ENCODE assay signal across 24 mouse cellular contexts in genomic region chr5:134604376-134604775, GRCm38 (mm10). TPM values are rescaled to one million over a fixed set of nuclear protein-coding genes. Genes with fewer than 3 reads are reported as not detected.
"Had no signal": no experiment of that assay in that cellular context is flagged by ENCODE, and none has a peak within 500 bp of the region (broad histone marks: within the 10 kb centered on the region; RNA-seq: fewer than 3 reads in every experiment).

No protein-coding gene starts in this region.

- DNase-seq: forebrain, postnatal 0 days; gastrocnemius, postnatal 14 days; gastrocnemius, postnatal 36 days; heart, postnatal 14 days; heart, postnatal 36 days; kidney, adult 11 months; kidney, adult 2 months; kidney, postnatal 14 days; kidney, postnatal 36 days; layer of hippocampus, adult 9-11 months; layer of hippocampus, postnatal 36 days; left cerebral cortex, postnatal 4 days had no signal

RNA-seq across cellular contexts. Expression of gene Syna, which starts 44.4 kb away (rescaled TPM):
- total RNA-seq: forebrain, postnatal 0 days; gastrocnemius, adult 18-20 months; gastrocnemius, adult 8-10 months; gastrocnemius, postnatal 36 days; heart, adult 18-20 months; heart, postnatal 14 days; heart, postnatal 36 days; hematopoietic stem cell, adult 5-6 weeks; hindbrain, postnatal 0 days; left cerebral cortex, postnatal 4 days; liver, adult 2 months had no signal
- polyA plus RNA-seq: heart, embryonic 11.5 days; heart, embryonic 13.5 days; heart, postnatal 0 days; hindbrain, embryonic 11.5 days; intestine, embryonic 16.5 days; limb, embryonic 11.5 days; liver, adult 2 months had no signal
